ENCODE assay signal across 15 mouse cellular contexts in the genomic region with DNA sequence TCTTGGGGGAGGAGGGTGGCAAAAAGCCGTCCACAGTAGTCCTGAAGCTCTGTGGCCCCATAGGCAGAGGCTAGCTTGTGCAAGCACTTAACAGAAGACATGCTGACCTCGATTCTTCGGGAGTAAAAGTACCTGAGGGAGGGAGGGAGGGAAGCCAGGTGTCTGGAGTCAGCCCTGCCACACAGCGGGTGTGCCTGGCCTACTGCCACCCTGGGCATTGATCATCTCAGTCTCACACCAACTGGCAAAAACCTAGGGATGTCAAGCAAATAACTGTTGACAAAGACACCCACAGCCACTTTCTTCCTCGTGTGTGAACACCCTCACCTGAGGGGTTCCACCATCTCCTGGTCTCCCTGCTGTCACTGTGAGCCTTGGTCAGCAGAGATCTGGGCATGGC. TPM values are rescaled to one million over a fixed set of nuclear protein-coding genes. Genes with fewer than 3 reads are reported as not detected.
DNase-seq lines count a peak whose midpoint lies in the region; ATAC-seq lines count a peak whose summit lies in the region.
"Had no signal": no experiment of that assay in that cellular context is flagged by ENCODE, and none has a peak within 500 bp of the region (broad histone marks: within the 10 kb centered on the region; RNA-seq: fewer than 3 reads in every experiment).

No protein-coding gene starts in this region.

- H3K4me1 ChIP-seq in kidney, embryonic 16.5 days (ENCODE audit: insufficient read depth, low read length), result no peaks in the 10 kb centered on the region
- H3K4me1 ChIP-seq: embryonic facial prominence, embryonic 10.5 days; heart, embryonic 13.5 days; hindbrain, embryonic 15.5 days had no signal

- no peak overlapping the region for H3K4me2 ChIP-seq in kidney, embryonic 16.5 days (replicated peaks; ENCODE audit: low read depth, low read length)
- H3K4me2 ChIP-seq: forebrain, embryonic 13.5 days; heart, embryonic 13.5 days; hindbrain, embryonic 15.5 days had no signal

- H3K27me3 ChIP-seq in kidney, embryonic 16.5 days (ENCODE audit: insufficient read depth, low read length), result no peaks in the 10 kb centered on the region
- H3K27me3 ChIP-seq: forebrain, embryonic 13.5 days; heart, embryonic 13.5 days; hindbrain, embryonic 15.5 days had no signal

- peak; percentile 56 to 59 for DNase-seq in cerebellum, adult 18-20 months
- no peak for DNase-seq in cerebellum, adult 11 months
- peak; percentile 4 for DNase-seq in kidney, postnatal 10 days
- peak; percentile 54 for DNase-seq in cerebellum, adult 9-10 months
- peak; percentile 74 to 75 for DNase-seq in cerebellum, postnatal 14 days
- DNase-seq: adrenal gland, postnatal 10 days; heart, postnatal 36 days had no signal

- H3K36me3 ChIP-seq in kidney, embryonic 16.5 days (ENCODE audit: insufficient read depth, low read length), result 0 out of 2 replicates have a peak, but pooled peaks cover 5% of the 10 kb centered on the region
- H3K36me3 ChIP-seq: embryonic facial prominence, embryonic 10.5 days; hindbrain, embryonic 15.5 days had no signal

- no peak overlapping the region for H3K9ac ChIP-seq in kidney, embryonic 16.5 days (replicated peaks; ENCODE audit: low read length)
- H3K9ac ChIP-seq: forebrain, embryonic 13.5 days; heart, embryonic 13.5 days; hindbrain, embryonic 15.5 days had no signal

- H3K27ac ChIP-seq in kidney, embryonic 16.5 days (ENCODE audit: low read length), result no peak overlapping the region
- H3K27ac ChIP-seq: forebrain, embryonic 13.5 days; heart, embryonic 13.5 days; hindbrain, embryonic 15.5 days had no signal

- H3K4me3 ChIP-seq in kidney, embryonic 16.5 days (ENCODE audit: low read length), result no peak overlapping the region
- H3K4me3 ChIP-seq: embryonic facial prominence, embryonic 10.5 days; forebrain, embryonic 13.5 days; heart, embryonic 13.5 days; hindbrain, embryonic 15.5 days had no signal

- no peak for ATAC-seq in kidney, embryonic 16.5 days (ENCODE audit: low FRiP score, low TSS enrichment)
- ATAC-seq in megakaryocyte, adult 5-6 weeks (ENCODE audit: poor library complexity, severe bottlenecking), result no peak
- ATAC-seq: forebrain, embryonic 13.5 days; intestine, embryonic 16.5 days had no signal

- H3K9me3 ChIP-seq in kidney, embryonic 16.5 days (ENCODE audit: low read length), result no peaks in the 10 kb centered on the region
- H3K9me3 ChIP-seq: embryonic facial prominence, embryonic 10.5 days; forebrain, embryonic 13.5 days; heart, embryonic 13.5 days; hindbrain, embryonic 15.5 days had no signal

- WGBS in kidney, embryonic 16.5 days, result 76% methylated on average over 5 of the region's 5 CpGs

RNA-seq across cellular contexts. Expression of a gene that starts 7.9 kb away (rescaled TPM):
- 14.9 and 18.1 TPM in 2 replicates for polyA plus RNA-seq in kidney, embryonic 16.5 days (2015; fragmentation: Nextera tagmentation; extraction: Ambion mirVana)
- 63.8 and 78.5 TPM in 2 replicates for total RNA-seq in megakaryocyte, adult 5-6 weeks (2015)
- 42.1 and 48.1 TPM in 2 replicates for total RNA-seq in megakaryocyte, adult 5-6 weeks (2017)

RNA-seq across cellular contexts. Expression of a gene that starts 24.9 kb away (rescaled TPM):
- 30.6 and 30.9 TPM in 2 replicates for polyA plus RNA-seq in kidney, embryonic 16.5 days (2015; fragmentation: Nextera tagmentation; extraction: Ambion mirVana)
- 18.9 and 19.2 TPM in 2 replicates for total RNA-seq in megakaryocyte, adult 5-6 weeks (2015)
- total RNA-seq in megakaryocyte, adult 5-6 weeks (2017), result 16.9 and 19.0 TPM in 2 replicates

RNA-seq across cellular contexts. Expression of a gene that starts 34.0 kb away (rescaled TPM):
- 8.2 and 8.3 TPM in 2 replicates for polyA plus RNA-seq in kidney, embryonic 16.5 days (2015; fragmentation: Nextera tagmentation; extraction: Ambion mirVana)
- not detected in 2 replicates for total RNA-seq in megakaryocyte, adult 5-6 weeks (2015)
- total RNA-seq in megakaryocyte, adult 5-6 weeks (2017), result not detected in 2 replicates

RNA-seq across cellular contexts. Expression of a gene that starts 38.5 kb away (rescaled TPM):
- 84.6 TPM in 2 replicates for polyA plus RNA-seq in kidney, embryonic 16.5 days (2015; fragmentation: Nextera tagmentation; extraction: Ambion mirVana)
- 39.0 and 39.4 TPM in 2 replicates for total RNA-seq in megakaryocyte, adult 5-6 weeks (2015)
- total RNA-seq in megakaryocyte, adult 5-6 weeks (2017), result 26.4 and 49.5 TPM in 2 replicates
- total RNA-seq: MEL had no signal

RNA-seq across cellular contexts. Expression of a gene that starts 51.7 kb away (rescaled TPM):
- polyA plus RNA-seq in kidney, embryonic 16.5 days (2015; fragmentation: Nextera tagmentation; extraction: Ambion mirVana), result 0.37 and 0.39 TPM in 2 replicates
- 0.38 and 0.87 TPM in 2 replicates for total RNA-seq in megakaryocyte, adult 5-6 weeks (2015)
- total RNA-seq in megakaryocyte, adult 5-6 weeks (2017), result 0.66 and 1.6 TPM in 2 replicates
- total RNA-seq: MEL had no signal
